Comparison of ENCODE assay signal across 10 mouse cellular contexts in the genomic region with DNA sequence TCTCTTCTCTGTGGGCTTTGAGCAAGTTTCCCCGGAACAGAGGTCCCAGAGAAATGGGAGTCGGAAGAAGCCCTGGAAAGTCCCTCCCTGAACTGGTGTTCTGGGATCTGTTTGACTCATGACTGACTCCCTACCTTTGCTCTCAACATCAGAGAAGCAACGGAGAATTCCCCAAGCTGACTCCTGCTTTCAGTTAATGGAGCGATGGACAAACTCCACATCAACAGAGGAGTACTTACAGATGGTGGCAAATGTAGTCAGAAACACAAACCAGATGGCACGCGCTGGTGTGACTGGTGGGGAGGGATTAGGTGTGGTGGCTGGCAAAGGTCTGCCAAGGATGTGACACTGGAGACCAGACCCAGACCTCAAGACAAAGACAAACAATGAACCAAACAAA. TPM values are rescaled to one million over a fixed set of nuclear protein-coding genes. Genes with fewer than 3 reads are reported as not detected.
DNase-seq lines count a peak whose midpoint lies in the region; ATAC-seq and TF ChIP-seq lines count a peak whose summit lies in the region.
"Had no signal": no experiment of that assay in that cellular context is flagged by ENCODE, and none has a peak within 500 bp of the region (broad histone marks: within the 10 kb centered on the region; RNA-seq: fewer than 3 reads in every experiment).

No protein-coding gene starts in this region.

- no peak for DNase-seq in kidney, postnatal 14 days
- DNase-seq in intestine, embryonic 14.5 days (ENCODE audit: low spot score), result no peak
- DNase-seq in layer of hippocampus, postnatal 10 days (ENCODE audit: low spot score in 2 of 2), result no peak
- no peak for DNase-seq in lung, postnatal 25 days (ENCODE audit: low spot score)

- no peaks in the 10 kb centered on the region for H3K36me3 ChIP-seq in kidney, embryonic 16.5 days (ENCODE audit: insufficient read depth, low read length)
- no peaks in the 10 kb centered on the region for H3K36me3 ChIP-seq in embryonic facial prominence, embryonic 13.5 days
- H3K36me3 ChIP-seq in intestine, embryonic 14.5 days (ENCODE audit: control insufficient read depth, insufficient read depth, low read length), result no peaks in the 10 kb centered on the region
- no peaks in the 10 kb centered on the region for H3K36me3 ChIP-seq in myocyte (ENCODE audit: control insufficient read depth, insufficient read depth)

- H3K4me3 ChIP-seq in kidney, embryonic 16.5 days (ENCODE audit: low read length), result peak overlapping the region; percentile 33
- peak overlapping the region; percentile 41 for H3K4me3 ChIP-seq in embryonic facial prominence, embryonic 13.5 days
- H3K4me3 ChIP-seq in intestine, embryonic 14.5 days (ENCODE audit: low read depth, low read length), result peak overlapping the region; percentile 20
- no peak overlapping the region for H3K4me3 ChIP-seq in myocyte

- peaks cover 5% of the 10 kb centered on the region; the same call in 1 of the 2 replicates for H3K27me3 ChIP-seq in kidney, embryonic 16.5 days (ENCODE audit: insufficient read depth, low read length)
- peaks cover 13% of the 10 kb centered on the region; the same call in 1 of the 2 replicates for H3K27me3 ChIP-seq in embryonic facial prominence, embryonic 13.5 days
- H3K27me3 ChIP-seq in intestine, embryonic 14.5 days (replicated peaks; ENCODE audit: control insufficient read depth, insufficient read depth, low read length), result peaks cover 7% of the 10 kb centered on the region; the same call in 1 of the 2 replicates
- H3K27me3 ChIP-seq in myocyte (ENCODE audit: control insufficient read depth, insufficient read depth, insufficient read length), result peaks cover 19% of the 10 kb centered on the region

- no peak for ATAC-seq in kidney, embryonic 16.5 days (ENCODE audit: low FRiP score, low TSS enrichment)
- no peak for ATAC-seq in embryonic facial prominence, embryonic 13.5 days (ENCODE audit: insufficient number of reproducible peaks, insufficient read depth, low FRiP score, low TSS enrichment, low read depth)
- no peak for ATAC-seq in intestine, embryonic 14.5 days (replicated peaks; ENCODE audit: low FRiP score, low TSS enrichment, low read depth)
- ATAC-seq in megakaryocyte-erythroid progenitor cell, adult 5-6 weeks (replicated peaks; ENCODE audit: low FRiP score, low TSS enrichment, poor library complexity, severe bottlenecking), result no peak

- TF ChIP-seq POLR2A in myocyte (IDR thresholded peaks at IDR 0.05; ENCODE audit: insufficient read length, low read depth), result no peak

- no peak overlapping the region for H3ac ChIP-seq in myocyte (ENCODE audit: control insufficient read depth, insufficient read length)

- peak overlapping the region; percentile 54 for H3K4me2 ChIP-seq in kidney, embryonic 16.5 days (replicated peaks; ENCODE audit: low read depth, low read length)
- H3K4me2 ChIP-seq in embryonic facial prominence, embryonic 13.5 days, result peak overlapping the region; percentile 63
- H3K4me2 ChIP-seq in intestine, embryonic 14.5 days (ENCODE audit: low read length), result peak overlapping the region; percentile 44
- H3K4me2 ChIP-seq in myocyte (ENCODE audit: low read depth), result peak overlapping the region; percentile 47

- H3K9me3 ChIP-seq in kidney, embryonic 16.5 days (ENCODE audit: low read length), result no peaks in the 10 kb centered on the region
- H3K9me3 ChIP-seq in embryonic facial prominence, embryonic 13.5 days, result no peaks in the 10 kb centered on the region
- no peaks in the 10 kb centered on the region for H3K9me3 ChIP-seq in intestine, embryonic 14.5 days (ENCODE audit: control insufficient read depth, low read length)

- no peaks in the 10 kb centered on the region for H3K79me2 ChIP-seq in myocyte (ENCODE audit: control insufficient read depth, insufficient read depth)

- H3K27ac ChIP-seq in kidney, embryonic 16.5 days (ENCODE audit: low read length), result no peak overlapping the region
- 0 out of 2 replicates have a peak overlapping the region, but pooled peaks have one; percentile 17 for H3K27ac ChIP-seq in embryonic facial prominence, embryonic 13.5 days
- no peak overlapping the region for H3K27ac ChIP-seq in intestine, embryonic 14.5 days (ENCODE audit: low read depth)
- H3K27ac ChIP-seq: liver, embryonic 14.5 days had no signal

- H3K9ac ChIP-seq in kidney, embryonic 16.5 days (replicated peaks; ENCODE audit: low read length), result peak overlapping the region; percentile 50; the same call in 1 of the 2 replicates
- H3K9ac ChIP-seq in embryonic facial prominence, embryonic 13.5 days, result peak overlapping the region; percentile 60
- peak overlapping the region; percentile 25; the same call in 1 of the 2 replicates for H3K9ac ChIP-seq in intestine, embryonic 14.5 days (ENCODE audit: low read length)
- H3K9ac ChIP-seq: liver, embryonic 14.5 days had no signal

- WGBS in kidney, embryonic 16.5 days, result 57% methylated on average over 6 of the region's 6 CpGs
- 36% methylated on average over 6 of the region's 6 CpGs for WGBS in embryonic facial prominence, embryonic 13.5 days
- 57% methylated on average over 6 of the region's 6 CpGs for WGBS in intestine, embryonic 14.5 days

- H3K4me1 ChIP-seq in kidney, embryonic 16.5 days (ENCODE audit: insufficient read depth, low read length), result no peaks in the 10 kb centered on the region; the same call in 1 of the 2 replicates
- peaks cover 14% of the 10 kb centered on the region for H3K4me1 ChIP-seq in embryonic facial prominence, embryonic 13.5 days
- H3K4me1 ChIP-seq in intestine, embryonic 14.5 days (replicated peaks; ENCODE audit: control insufficient read depth, insufficient read depth, low read length), result 0 out of 2 replicates have a peak, but pooled peaks cover 4% of the 10 kb centered on the region

TF ChIP-seq in myocyte, 11 proteins besides CTCF, POLR2A, EP300 and RAD21 (continues in another document):
- TF ChIP-seq SRF (IDR thresholded peaks at IDR 0.05; ENCODE audit: control insufficient read depth, insufficient read length, low read depth) (no peak), MYOG (IDR thresholded peaks at IDR 0.05; ENCODE audit: control insufficient read depth in 1 of 3, insufficient read depth in 1 of 3, insufficient read length in 2 of 3, low read depth in 2 of 3) (no peak), MAX (IDR thresholded peaks at IDR 0.05; ENCODE audit: low read depth) (no peak), TCF12 (IDR thresholded peaks at IDR 0.05; ENCODE audit: insufficient read depth, poor library complexity, severe bottlenecking) (no peak), CEBPB (IDR thresholded peaks at IDR 0.05; ENCODE audit: insufficient read depth, poor library complexity, severe bottlenecking) (no peak), MYOD1 (IDR thresholded peaks at IDR 0.05; ENCODE audit: control insufficient read depth in 1 of 3, insufficient read length in 2 of 3, low read depth in 2 of 3) (no peak), USF1 (IDR thresholded peaks at IDR 0.05; ENCODE audit: low read depth) (no peak)

RNA-seq across cellular contexts. Expression of a gene that starts 5.8 kb away (rescaled TPM):
- 0.30 and 0.41 TPM in 2 replicates for polyA plus RNA-seq in kidney, embryonic 16.5 days (2015; fragmentation: Nextera tagmentation; extraction: Ambion mirVana)
- polyA plus RNA-seq in embryonic facial prominence, embryonic 13.5 days (2015; fragmentation: Nextera tagmentation; extraction: Ambion mirVana), result 0.21 TPM in 1 of 2 replicates, not detected in the other
- polyA plus RNA-seq in intestine, embryonic 14.5 days (2014; fragmentation: Nextera tagmentation; extraction: Ambion mirVana), result 0.12 and 0.28 TPM in 2 replicates
- polyA plus RNA-seq in myocyte (2012; fragmentation: generic; extraction: Trizol), result not detected
- under 1 TPM; 0.27 to 0.31 TPM for total RNA-seq in layer of hippocampus, postnatal 10 days (2021)
- total RNA-seq in megakaryocyte-erythroid progenitor cell, adult 5-6 weeks (2014; fragmentation: Nextera tagmentation), result not detected in 2 replicates
- not detected in 2 replicates for total RNA-seq in megakaryocyte-erythroid progenitor cell, adult 5-6 weeks (2017)
- polyA plus RNA-seq: gonadal fat pad, adult 2 months; liver, embryonic 14.5 days had no signal

RNA-seq across cellular contexts. Expression of a gene that starts 25.3 kb away (rescaled TPM):
- polyA plus RNA-seq in kidney, embryonic 16.5 days (2015; fragmentation: Nextera tagmentation; extraction: Ambion mirVana), result 0.32 and 0.76 TPM in 2 replicates
- 1.1 TPM in 2 replicates for polyA plus RNA-seq in embryonic facial prominence, embryonic 13.5 days (2015; fragmentation: Nextera tagmentation; extraction: Ambion mirVana)
- polyA plus RNA-seq in intestine, embryonic 14.5 days (2014; fragmentation: Nextera tagmentation; extraction: Ambion mirVana), result 0.18 and 0.71 TPM in 2 replicates
- polyA plus RNA-seq in myocyte (2012; fragmentation: generic; extraction: Trizol), result 0.01 TPM
- 1 to 10 TPM; 5.8 to 6.6 TPM for total RNA-seq in layer of hippocampus, postnatal 10 days (2021)
- total RNA-seq in megakaryocyte-erythroid progenitor cell, adult 5-6 weeks (2014; fragmentation: Nextera tagmentation), result not detected in 2 replicates
- total RNA-seq in megakaryocyte-erythroid progenitor cell, adult 5-6 weeks (2017), result not detected in 2 replicates

RNA-seq across cellular contexts. Expression of a gene that starts 28.6 kb away (rescaled TPM):
- 0.33 and 0.42 TPM in 2 replicates for polyA plus RNA-seq in kidney, embryonic 16.5 days (2015; fragmentation: Nextera tagmentation; extraction: Ambion mirVana)
- polyA plus RNA-seq in embryonic facial prominence, embryonic 13.5 days (2015; fragmentation: Nextera tagmentation; extraction: Ambion mirVana), result 0.13 and 0.17 TPM in 2 replicates
- polyA plus RNA-seq in intestine, embryonic 14.5 days (2014; fragmentation: Nextera tagmentation; extraction: Ambion mirVana), result 0.19 and 0.30 TPM in 2 replicates
- 0.78 TPM for polyA plus RNA-seq in myocyte (2012; fragmentation: generic; extraction: Trizol)
- under 1 TPM; 0.59 to 0.89 TPM for total RNA-seq in layer of hippocampus, postnatal 10 days (2021)
- not detected in 2 replicates for total RNA-seq in megakaryocyte-erythroid progenitor cell, adult 5-6 weeks (2014; fragmentation: Nextera tagmentation)
- not detected in 2 replicates for total RNA-seq in megakaryocyte-erythroid progenitor cell, adult 5-6 weeks (2017)

RNA-seq across cellular contexts. Expression of a gene that starts 30.8 kb away (rescaled TPM):
- polyA plus RNA-seq in kidney, embryonic 16.5 days (2015; fragmentation: Nextera tagmentation; extraction: Ambion mirVana), result 0.39 and 0.51 TPM in 2 replicates
- polyA plus RNA-seq in embryonic facial prominence, embryonic 13.5 days (2015; fragmentation: Nextera tagmentation; extraction: Ambion mirVana), result 0.44 and 0.47 TPM in 2 replicates
- polyA plus RNA-seq in intestine, embryonic 14.5 days (2014; fragmentation: Nextera tagmentation; extraction: Ambion mirVana), result 0.28 and 0.32 TPM in 2 replicates
- polyA plus RNA-seq in myocyte (2012; fragmentation: generic; extraction: Trizol), result 0.28 TPM
- under 1 TPM; 0.54 to 0.96 TPM for total RNA-seq in layer of hippocampus, postnatal 10 days (2021)
- not detected in 2 replicates for total RNA-seq in megakaryocyte-erythroid progenitor cell, adult 5-6 weeks (2014; fragmentation: Nextera tagmentation)
- total RNA-seq in megakaryocyte-erythroid progenitor cell, adult 5-6 weeks (2017), result not detected in 2 replicates

RNA-seq across cellular contexts. Expression of a gene that starts 46.6 kb away (rescaled TPM):
- 0.46 and 0.72 TPM in 2 replicates for polyA plus RNA-seq in kidney, embryonic 16.5 days (2015; fragmentation: Nextera tagmentation; extraction: Ambion mirVana)
- 0.23 and 0.52 TPM in 2 replicates for polyA plus RNA-seq in embryonic facial prominence, embryonic 13.5 days (2015; fragmentation: Nextera tagmentation; extraction: Ambion mirVana)
- 0.13 and 0.15 TPM in 2 replicates for polyA plus RNA-seq in intestine, embryonic 14.5 days (2014; fragmentation: Nextera tagmentation; extraction: Ambion mirVana)
- not detected for polyA plus RNA-seq in myocyte (2012; fragmentation: generic; extraction: Trizol)
- 1 to 10 TPM; 5.2 to 6.9 TPM for total RNA-seq in layer of hippocampus, postnatal 10 days (2021)
- total RNA-seq in megakaryocyte-erythroid progenitor cell, adult 5-6 weeks (2014; fragmentation: Nextera tagmentation), result not detected in 2 replicates
- total RNA-seq in megakaryocyte-erythroid progenitor cell, adult 5-6 weeks (2017), result not detected in 2 replicates
- polyA plus RNA-seq: gonadal fat pad, adult 2 months had no signal
